Mouse (Mus musculus): ENCODE results near the gene 4931409K22Rik. TPM values are rescaled to one million over a fixed set of nuclear protein-coding genes. Genes with fewer than 3 reads are reported as not detected.

The 4931409K22Rik gene
- polyA plus RNA-seq, 1 experiment from 2014 or later, result not detected

GRCm38 (mm10) chr5:24591796-24592470 is 35.3 kb upstream of the 4931409K22Rik start:
- DNase-seq (ENCODE audit: low spot score) (no peak), ATAC-seq (replicated peaks; ENCODE audit: insufficient number of reproducible peaks, low FRiP score, low TSS enrichment, low read depth) (no peak)
- Histone ChIP-seq H3K9ac (replicated peaks; ENCODE audit: low read length) (no peak overlapping the region; the same call in 1 of the 2 replicates), H3K4me2 (ENCODE audit: low read depth, low read length) (no peak overlapping the region), H3K36me3 (replicated peaks; ENCODE audit: control insufficient read depth, insufficient read depth, low read depth, low read length) (peaks cover 2% of the 10 kb centered on the region), H3K27ac (replicated peaks; ENCODE audit: low read depth, low read length) (no peak overlapping the region), H3K9me3 (replicated peaks; ENCODE audit: control insufficient read depth, low read length) (no peaks in the 10 kb centered on the region), H3K4me1 (ENCODE audit: control insufficient read depth, insufficient read depth, low read length) (no peaks in the 10 kb centered on the region), H3K4me3 (ENCODE audit: low read depth, low read length) (no peak overlapping the region), H3K27me3 (ENCODE audit: control insufficient read depth, insufficient read depth, low read length) (no peaks in the 10 kb centered on the region)
- 47% methylated on average over 23 of the region's 24 CpGs for WGBS

- 17% methylated on average over 23 of the region's 23 CpGs for WGBS
- Histone ChIP-seq H3K36me3 (replicated peaks; ENCODE audit: control insufficient read depth, insufficient read depth, low read depth, low read length) (peaks cover 2% of the 10 kb centered on the region), H3K9me3 (replicated peaks; ENCODE audit: control insufficient read depth, low read length) (no peaks in the 10 kb centered on the region), H3K4me2 (ENCODE audit: low read depth, low read length) (peak overlapping the region; percentile 19), H3K27ac (replicated peaks; ENCODE audit: low read depth, low read length) (no peak overlapping the region), H3K9ac (replicated peaks; ENCODE audit: low read length) (peak overlapping the region; percentile 10; the same call in 1 of the 2 replicates), H3K4me3 (ENCODE audit: low read depth, low read length) (no peak overlapping the region), H3K4me1 (ENCODE audit: control insufficient read depth, insufficient read depth, low read length) (no peaks in the 10 kb centered on the region), H3K27me3 (ENCODE audit: control insufficient read depth, insufficient read depth, low read length) (no peaks in the 10 kb centered on the region)
- no peak for ATAC-seq (replicated peaks; ENCODE audit: insufficient number of reproducible peaks, low FRiP score, low TSS enrichment, low read depth)
- DNase-seq (ENCODE audit: low spot score), result peak; percentile 25
Measured at GRCm38 (mm10) chr5:24591268-24591721, 34.7 kb upstream of the 4931409K22Rik start.

GRCm38 (mm10) chr5:24589511-24590500 is 33.2 kb upstream of the 4931409K22Rik start:
- Histone ChIP-seq H3K9me3 (replicated peaks; ENCODE audit: control insufficient read depth, low read length) (no peaks in the 10 kb centered on the region), H3K4me1 (ENCODE audit: control insufficient read depth, insufficient read depth, low read length) (no peaks in the 10 kb centered on the region), H3K9ac (replicated peaks; ENCODE audit: low read length) (no peak overlapping the region), H3K27me3 (ENCODE audit: control insufficient read depth, insufficient read depth, low read length) (no peaks in the 10 kb centered on the region), H3K4me2 (ENCODE audit: low read depth, low read length) (no peak overlapping the region), H3K27ac (replicated peaks; ENCODE audit: low read depth, low read length) (no peak overlapping the region), H3K36me3 (replicated peaks; ENCODE audit: control insufficient read depth, insufficient read depth, low read depth, low read length) (peaks cover 2% of the 10 kb centered on the region; the same call in 1 of the 2 replicates), H3K4me3 (ENCODE audit: low read depth, low read length) (no peak overlapping the region)
- DNase-seq (ENCODE audit: low spot score) (no peak), ATAC-seq (replicated peaks; ENCODE audit: insufficient number of reproducible peaks, low FRiP score, low TSS enrichment, low read depth) (no peak)
- 91% methylated on average over 20 of the region's 20 CpGs for WGBS

GRCm38 (mm10) chr5:24587200-24587577 is 30.6 kb upstream of the 4931409K22Rik start:
- H3K4me1 ChIP-seq (ENCODE audit: control insufficient read depth, insufficient read depth, low read length), result no peaks in the 10 kb centered on the region
- WGBS, result 35% methylated on average over 4 of the region's 4 CpGs
- H3K36me3 ChIP-seq (replicated peaks; ENCODE audit: control insufficient read depth, insufficient read depth, low read depth, low read length), result no peaks in the 10 kb centered on the region
- peak overlapping the region; percentile 77 for H3K4me2 ChIP-seq (ENCODE audit: low read depth, low read length)
- peak overlapping the region; percentile 71 for H3K9ac ChIP-seq (replicated peaks; ENCODE audit: low read length)
- no peak overlapping the region for H3K27ac ChIP-seq (replicated peaks; ENCODE audit: low read depth, low read length)
- DNase-seq (ENCODE audit: low spot score) (no peak), ATAC-seq (replicated peaks; ENCODE audit: insufficient number of reproducible peaks, low FRiP score, low TSS enrichment, low read depth) (no peak)
- H3K4me3 ChIP-seq (ENCODE audit: low read depth, low read length), result peak overlapping the region; percentile 65
- H3K9me3 ChIP-seq (replicated peaks; ENCODE audit: control insufficient read depth, low read length), result no peaks in the 10 kb centered on the region
- H3K27me3 ChIP-seq (ENCODE audit: control insufficient read depth, insufficient read depth, low read length), result no peaks in the 10 kb centered on the region

GRCm38 (mm10) chr5:24586547-24587199 is 30.1 kb upstream of the 4931409K22Rik start, which contains the start of gene Chpf2:
TSS of gene Chpf2 (plus strand) at chr5:24586741.
- no peaks in the 10 kb centered on the region for H3K9me3 ChIP-seq (replicated peaks; ENCODE audit: control insufficient read depth, low read length)
- no peaks in the 10 kb centered on the region for H3K36me3 ChIP-seq (replicated peaks; ENCODE audit: control insufficient read depth, insufficient read depth, low read depth, low read length)
- peak; percentile 93 for DNase-seq (ENCODE audit: low spot score)
- no peak within 1 kb of the TSS for H3K27ac ChIP-seq (replicated peaks; ENCODE audit: low read depth, low read length)
- peak within 1 kb of the TSS; percentile 65 for H3K4me3 ChIP-seq (ENCODE audit: low read depth, low read length)
- H3K4me2 ChIP-seq (ENCODE audit: low read depth, low read length), result peak within 1 kb of the TSS; percentile 77
- ATAC-seq (replicated peaks; ENCODE audit: insufficient number of reproducible peaks, low FRiP score, low TSS enrichment, low read depth), result peak; percentile 85
- WGBS, result under 1% methylated on average over 43 of the region's 43 CpGs
- peak within 1 kb of the TSS; percentile 71 for H3K9ac ChIP-seq (replicated peaks; ENCODE audit: low read length)
- no peaks in the 10 kb centered on the region for H3K4me1 ChIP-seq (ENCODE audit: control insufficient read depth, insufficient read depth, low read length)
- no peaks in the 10 kb centered on the region for H3K27me3 ChIP-seq (ENCODE audit: control insufficient read depth, insufficient read depth, low read length)

GRCm38 (mm10) chr5:24586106-24586505 is 29.5 kb upstream of the 4931409K22Rik start:
- H3K9me3 ChIP-seq (replicated peaks; ENCODE audit: control insufficient read depth, low read length), result no peaks in the 10 kb centered on the region
- peak overlapping the region; percentile 71 for H3K9ac ChIP-seq (replicated peaks; ENCODE audit: low read length)
- ATAC-seq (replicated peaks; ENCODE audit: insufficient number of reproducible peaks, low FRiP score, low TSS enrichment, low read depth), result no peak
- H3K4me3 ChIP-seq (ENCODE audit: low read depth, low read length), result peak overlapping the region; percentile 65
- H3K36me3 ChIP-seq (replicated peaks; ENCODE audit: control insufficient read depth, insufficient read depth, low read depth, low read length), result no peaks in the 10 kb centered on the region
- no peak overlapping the region for H3K27ac ChIP-seq (replicated peaks; ENCODE audit: low read depth, low read length)
- no peak for DNase-seq (ENCODE audit: low spot score)
- peak overlapping the region; percentile 77 for H3K4me2 ChIP-seq (ENCODE audit: low read depth, low read length)
- no peaks in the 10 kb centered on the region for H3K27me3 ChIP-seq (ENCODE audit: control insufficient read depth, insufficient read depth, low read length)
- WGBS, result 14% methylated on average over 8 of the region's 8 CpGs
- no peaks in the 10 kb centered on the region for H3K4me1 ChIP-seq (ENCODE audit: control insufficient read depth, insufficient read depth, low read length)

GRCm38 (mm10) chr5:24578109-24578963 is 21.7 kb upstream of the 4931409K22Rik start:
- peak overlapping the region; percentile 13 for H3K9ac ChIP-seq (replicated peaks; ENCODE audit: low read length)
- 70% methylated on average over 6 of the region's 6 CpGs for WGBS
- ATAC-seq (replicated peaks; ENCODE audit: insufficient number of reproducible peaks, low FRiP score, low TSS enrichment, low read depth) (no peak), DNase-seq (ENCODE audit: low spot score) (no peak)
- peaks cover 4% of the 10 kb centered on the region for H3K36me3 ChIP-seq (replicated peaks; ENCODE audit: control insufficient read depth, insufficient read depth, low read depth, low read length)
- H3K4me2 ChIP-seq (ENCODE audit: low read depth, low read length), result peak overlapping the region; percentile 8
- H3K4me3 ChIP-seq (ENCODE audit: low read depth, low read length), result peak overlapping the region; percentile 24
- no peaks in the 10 kb centered on the region for H3K27me3 ChIP-seq (ENCODE audit: control insufficient read depth, insufficient read depth, low read length)
- H3K9me3 ChIP-seq (replicated peaks; ENCODE audit: control insufficient read depth, low read length), result no peaks in the 10 kb centered on the region
- H3K4me1 ChIP-seq (ENCODE audit: control insufficient read depth, insufficient read depth, low read length), result no peaks in the 10 kb centered on the region
- H3K27ac ChIP-seq (replicated peaks; ENCODE audit: low read depth, low read length), result no peak overlapping the region
